ENCODE assay signal across 23 mouse cellular contexts in genomic region chr3:141214789-141215188, GRCm38 (mm10). TPM values are rescaled to one million over a fixed set of nuclear protein-coding genes. Genes with fewer than 3 reads are reported as not detected.
DNase-seq lines count a peak whose midpoint lies in the region; ATAC-seq lines count a peak whose summit lies in the region.
"Had no signal": no experiment of that assay in that cellular context is flagged by ENCODE, and none has a peak within 500 bp of the region (broad histone marks: within the 10 kb centered on the region; RNA-seq: fewer than 3 reads in every experiment).

No protein-coding gene starts in this region.

- 0 out of 2 replicates have a peak, but pooled peaks have one; percentile 20 for ATAC-seq in forebrain, embryonic 12.5 days (ENCODE audit: low FRiP score)
- no peak for ATAC-seq in forebrain, embryonic 11.5 days (replicated peaks; ENCODE audit: low FRiP score)
- ATAC-seq in midbrain, embryonic 15.5 days (replicated peaks): peak; percentile 66
- ATAC-seq: inflammation-experienced regulatory T-cells, adult 6 months had no signal

- no peaks in the 10 kb centered on the region for H3K4me1 ChIP-seq in forebrain, embryonic 12.5 days
- no peaks in the 10 kb centered on the region for H3K4me1 ChIP-seq in forebrain, embryonic 11.5 days (replicated peaks; ENCODE audit: control insufficient read depth, insufficient read depth, low read length)
- H3K4me1 ChIP-seq in midbrain, embryonic 15.5 days: no peaks in the 10 kb centered on the region
- no peaks in the 10 kb centered on the region for H3K4me1 ChIP-seq in midbrain, embryonic 10.5 days
- H3K4me1 ChIP-seq: embryonic facial prominence, embryonic 15.5 days; limb, embryonic 10.5 days; neural tube, embryonic 13.5 days had no signal

- no peak overlapping the region for H3K9ac ChIP-seq in forebrain, embryonic 12.5 days
- no peak overlapping the region for H3K9ac ChIP-seq in forebrain, embryonic 11.5 days (ENCODE audit: low read length)
- no peak overlapping the region for H3K9ac ChIP-seq in midbrain, embryonic 15.5 days
- H3K9ac ChIP-seq: embryonic facial prominence, embryonic 15.5 days; heart, embryonic 15.5 days; lung, embryonic 14.5 days; neural tube, embryonic 13.5 days had no signal

- no peak overlapping the region for H3K4me3 ChIP-seq in forebrain, embryonic 12.5 days (replicated peaks)
- H3K4me3 ChIP-seq in forebrain, embryonic 11.5 days (ENCODE audit: low read depth, low read length): no peak overlapping the region
- H3K4me3 ChIP-seq in midbrain, embryonic 15.5 days: no peak overlapping the region
- no peak overlapping the region for H3K4me3 ChIP-seq in midbrain, embryonic 10.5 days
- H3K4me3 ChIP-seq: embryonic facial prominence, embryonic 15.5 days; heart, adult 2 months; heart, embryonic 15.5 days; limb, embryonic 10.5 days; neural tube, embryonic 13.5 days had no signal

- no peak for DNase-seq in forebrain, embryonic 11.5 days (ENCODE audit: low spot score)
- DNase-seq in midbrain, embryonic 10.5 days (ENCODE audit: low spot score): no peak
- DNase-seq in cerebellum, postnatal 25 days: peak; percentile 25 to 28
- DNase-seq in retina, embryonic 14.5 days (ENCODE audit: low spot score): peak; percentile 12
- no peak for DNase-seq in testis, postnatal 10 days (ENCODE audit: low spot score)
- DNase-seq: adrenal gland, postnatal 36 days; B cell, adult 2 months; embryo, embryonic 11 days; gastrocnemius, postnatal 14 days; heart, adult 2 months; kidney, adult 9 months; kidney, postnatal 36 days; lung, embryonic 14.5 days had no signal

- 0 out of 2 replicates have a peak, but pooled peaks cover 9% of the 10 kb centered on the region for H3K9me3 ChIP-seq in forebrain, embryonic 12.5 days
- H3K9me3 ChIP-seq in forebrain, embryonic 11.5 days (ENCODE audit: control insufficient read depth, low read length): no peaks in the 10 kb centered on the region; the same call in 1 of the 2 replicates
- peaks cover 6% of the 10 kb centered on the region; the same call in 1 of the 2 replicates for H3K9me3 ChIP-seq in midbrain, embryonic 15.5 days
- H3K9me3 ChIP-seq in midbrain, embryonic 10.5 days (replicated peaks): peaks cover 5% of the 10 kb centered on the region; the same call in 1 of the 2 replicates
- H3K9me3 ChIP-seq: embryonic facial prominence, embryonic 15.5 days; heart, embryonic 15.5 days; limb, embryonic 10.5 days had no signal

- no peaks in the 10 kb centered on the region for H3K36me3 ChIP-seq in forebrain, embryonic 12.5 days (replicated peaks)
- H3K36me3 ChIP-seq in forebrain, embryonic 11.5 days (ENCODE audit: control insufficient read depth, insufficient read depth, low read length): no peaks in the 10 kb centered on the region
- H3K36me3 ChIP-seq in midbrain, embryonic 15.5 days (replicated peaks): no peaks in the 10 kb centered on the region
- H3K36me3 ChIP-seq in midbrain, embryonic 10.5 days: no peaks in the 10 kb centered on the region
- H3K36me3 ChIP-seq: embryonic facial prominence, embryonic 15.5 days; heart, embryonic 15.5 days; limb, embryonic 10.5 days; neural tube, embryonic 13.5 days had no signal

- H3K4me2 ChIP-seq in forebrain, embryonic 12.5 days: no peak overlapping the region
- H3K4me2 ChIP-seq in forebrain, embryonic 11.5 days (ENCODE audit: low read depth, low read length, severe bottlenecking): no peak overlapping the region
- no peak overlapping the region for H3K4me2 ChIP-seq in midbrain, embryonic 15.5 days
- H3K4me2 ChIP-seq: embryonic facial prominence, embryonic 15.5 days; heart, embryonic 15.5 days; liver, embryonic 11.5 days; lung, embryonic 14.5 days; neural tube, embryonic 13.5 days had no signal

- no peaks in the 10 kb centered on the region for H3K27me3 ChIP-seq in forebrain, embryonic 12.5 days
- H3K27me3 ChIP-seq in forebrain, embryonic 11.5 days (ENCODE audit: control insufficient read depth, insufficient read depth, low read length): no peaks in the 10 kb centered on the region
- no peaks in the 10 kb centered on the region for H3K27me3 ChIP-seq in midbrain, embryonic 15.5 days (replicated peaks)
- H3K27me3 ChIP-seq in midbrain, embryonic 10.5 days (ENCODE audit: low read depth, poor library complexity, severe bottlenecking): no peaks in the 10 kb centered on the region
- H3K27me3 ChIP-seq: embryonic facial prominence, embryonic 15.5 days; heart, embryonic 15.5 days; neural tube, embryonic 13.5 days had no signal

- H3K27ac ChIP-seq in forebrain, embryonic 12.5 days: no peak overlapping the region
- H3K27ac ChIP-seq in forebrain, embryonic 11.5 days (ENCODE audit: low read depth, low read length): no peak overlapping the region
- H3K27ac ChIP-seq in midbrain, embryonic 15.5 days: no peak overlapping the region
- H3K27ac ChIP-seq in midbrain, embryonic 10.5 days (replicated peaks): no peak overlapping the region
- H3K27ac ChIP-seq: embryonic facial prominence, embryonic 15.5 days; heart, adult 2 months; heart, embryonic 15.5 days; limb, embryonic 10.5 days; macrophage; neural tube, embryonic 13.5 days had no signal

- WGBS in forebrain, embryonic 12.5 days: 76% methylated on average over 2 of the region's 2 CpGs
- WGBS in forebrain, embryonic 11.5 days: 94% methylated on average over 2 of the region's 2 CpGs
- WGBS in midbrain, embryonic 15.5 days: 60% methylated on average over 2 of the region's 2 CpGs
- 92% methylated on average over 2 of the region's 2 CpGs for WGBS in midbrain, embryonic 10.5 days

RNA-seq across cellular contexts. Expression of gene Pdha2, which starts 2.6 kb away (rescaled TPM):
- polyA plus RNA-seq in forebrain, embryonic 12.5 days (2016; fragmentation: Nextera tagmentation; extraction: Ambion mirVana): not detected in 2 replicates
- not detected in 2 replicates for polyA plus RNA-seq in forebrain, embryonic 11.5 days (2014; fragmentation: Nextera tagmentation; extraction: Ambion mirVana)
- polyA plus RNA-seq in midbrain, embryonic 15.5 days (2015; fragmentation: Nextera tagmentation; extraction: Ambion mirVana): not detected in 2 replicates
- not detected in 2 replicates for polyA plus RNA-seq in midbrain, embryonic 10.5 days (2016; fragmentation: Nextera tagmentation; extraction: Ambion mirVana)
- polyA plus RNA-seq: embryonic facial prominence, embryonic 15.5 days; heart, adult 2 months; heart, embryonic 15.5 days; inflammation-experienced regulatory T-cells, adult 6 months; limb, embryonic 10.5 days; liver, embryonic 11.5 days; lung, embryonic 14.5 days; macrophage; neural tube, embryonic 13.5 days; small intestine, adult 2 months had no signal

Comparison
In these comparisons a context has a peak if more than half of its experiments do, and no peak if none do; other contexts are left out.
1. DNase-seq: peak in cerebellum, postnatal 25 days (2 of 2) and retina, embryonic 14.5 days (single experiment); none in forebrain, embryonic 11.5 days (single experiment), midbrain, embryonic 10.5 days (single experiment) and testis, postnatal 10 days (single experiment).